Mouse (Mus musculus): ENCODE results near the gene Mei1.
"Not testable (repeated sequence)": the region's sequence is repeated elsewhere in the genome, so short reads cannot be mapped to it uniquely, and the experiment has no call there.

The Mei1 gene

DNA sequence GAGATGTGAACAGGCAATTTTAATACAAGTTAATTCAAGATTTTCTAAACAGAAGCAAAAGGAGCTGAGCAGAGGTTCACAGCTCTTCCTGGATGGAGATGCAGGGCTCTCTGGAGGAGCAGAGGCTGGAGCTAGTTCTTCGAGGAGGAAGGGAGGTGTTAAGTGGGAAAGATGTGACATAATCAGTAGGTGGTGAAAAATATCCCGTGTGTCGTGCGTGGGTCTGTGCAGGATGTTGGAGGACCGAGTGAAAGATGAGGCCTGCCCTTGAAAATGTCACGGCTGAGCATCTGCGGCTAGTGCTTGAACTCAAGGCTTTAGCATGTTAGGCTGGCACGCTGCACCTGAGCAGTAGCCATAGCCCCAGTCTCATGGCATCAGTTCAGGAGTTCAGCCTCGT lies 15.8 kb downstream of the Mei1 start:
- no peak for DNase-seq (ENCODE audit: low read depth)

DNA sequence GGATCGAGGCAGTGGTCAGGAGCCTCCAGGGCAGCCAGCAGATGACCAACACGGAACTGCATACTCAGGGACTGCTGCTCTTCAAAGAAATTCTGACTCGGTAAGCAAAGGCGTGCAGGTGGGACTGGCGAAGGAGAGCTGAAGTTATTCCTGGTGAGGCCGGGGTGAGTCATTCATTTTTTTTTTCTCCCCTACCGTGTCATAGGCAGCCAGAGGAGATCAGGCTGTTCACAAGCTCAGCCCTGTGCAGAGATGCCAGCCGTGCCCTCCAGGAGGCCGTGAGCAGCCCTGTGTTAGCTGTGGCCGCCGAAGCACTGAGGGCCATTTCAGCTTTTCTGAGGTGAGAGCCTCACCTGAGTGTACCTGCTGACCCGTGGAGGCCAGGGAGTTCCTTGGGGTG lies 16.3 kb downstream of the Mei1 start:
- DNase-seq (ENCODE audit: low read depth): no peak

DNA sequence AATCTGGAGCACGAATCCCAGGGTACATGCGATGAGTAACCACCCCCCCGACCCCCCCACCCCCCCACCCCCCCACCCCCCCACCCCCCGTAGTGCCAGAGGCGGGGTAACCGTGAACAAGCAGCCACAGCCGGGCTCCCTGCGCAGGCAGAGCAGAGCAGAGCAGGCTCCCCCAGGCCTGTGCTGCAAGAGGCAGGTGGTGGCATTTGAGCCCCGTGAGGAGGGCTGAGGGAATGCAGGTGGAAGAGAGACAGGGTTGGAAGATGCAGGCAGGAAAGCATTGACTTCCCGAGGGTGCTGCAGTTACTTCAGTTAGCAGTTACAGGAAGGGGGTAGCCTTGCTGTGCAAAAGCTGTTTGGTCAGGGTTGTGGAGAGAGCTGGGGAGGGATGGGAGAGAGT lies 17.5 kb downstream of the Mei1 start:
- no peak for DNase-seq (ENCODE audit: low read depth)

DNA sequence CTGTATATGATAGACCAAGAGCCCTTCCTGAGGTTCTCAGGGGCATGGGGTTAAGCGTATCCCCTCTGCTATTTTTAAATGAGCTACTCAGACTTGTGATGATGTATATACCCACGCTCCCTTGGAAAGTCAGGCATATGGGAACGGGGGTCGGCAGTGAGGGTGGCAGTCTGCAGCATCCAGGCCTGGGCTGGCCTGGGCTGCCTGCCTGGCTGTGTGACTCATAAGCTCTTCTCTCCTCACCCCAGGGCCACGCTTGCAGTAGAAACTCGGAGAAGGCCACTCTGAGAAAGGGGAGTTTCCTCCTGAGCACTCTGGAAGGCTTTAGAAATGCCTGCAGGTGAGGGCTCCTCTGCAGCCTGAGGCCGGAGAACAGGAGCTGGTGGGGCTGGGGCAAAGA lies 21.3 kb downstream of the Mei1 start:
- DNase-seq (ENCODE audit: low read depth): no peak

DNA sequence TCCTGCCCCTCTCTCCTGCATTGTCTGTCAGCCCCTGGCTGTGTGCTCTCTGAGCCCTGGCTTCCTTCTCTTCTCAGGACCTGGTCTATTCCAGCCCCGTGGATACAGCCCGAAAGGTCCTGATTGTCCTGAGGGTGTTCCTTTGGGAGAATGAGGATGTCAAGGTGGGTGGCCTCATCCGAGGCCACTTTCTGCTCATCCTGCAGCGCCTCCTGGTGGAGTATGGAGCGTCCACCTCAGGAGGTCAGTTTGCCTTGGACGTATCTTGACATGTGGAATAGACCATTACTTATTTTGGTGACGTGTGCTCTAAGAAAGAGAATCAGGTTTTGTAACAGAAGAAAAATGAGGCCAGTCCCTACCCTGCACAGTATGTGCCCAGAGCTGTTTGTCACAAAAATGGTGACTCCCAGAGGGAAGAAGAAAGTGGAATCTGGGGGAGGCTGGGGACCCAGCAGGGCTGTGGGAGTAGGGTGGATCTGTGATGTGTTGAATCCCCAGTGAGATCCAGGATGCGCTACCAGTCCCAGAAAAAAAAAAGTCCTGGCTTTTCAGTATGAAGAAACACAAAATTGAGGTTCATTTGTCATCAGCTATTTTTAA lies 37.3 kb downstream of the Mei1 start:
- DNase-seq (ENCODE audit: low read depth): peak; percentile 44

DNA sequence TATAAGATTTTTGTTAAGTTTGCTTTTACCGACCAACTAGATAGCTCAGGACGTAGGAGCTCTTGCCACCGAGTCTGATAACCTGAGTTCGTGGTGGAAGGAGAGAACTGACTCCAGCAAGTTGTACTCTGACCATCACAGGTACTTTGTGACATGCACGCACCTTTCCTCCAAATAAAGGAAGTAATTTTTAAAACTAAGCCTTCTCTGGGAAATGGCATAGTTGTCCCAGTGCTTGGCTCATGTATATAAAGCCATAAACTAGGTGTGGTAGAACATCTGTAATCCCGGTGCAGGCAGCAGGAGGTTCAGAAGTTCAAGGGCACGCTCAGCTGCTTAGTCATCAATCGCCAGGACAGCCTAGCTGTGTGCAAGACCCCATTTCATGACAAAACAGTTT lies 50.7 kb downstream of the Mei1 start:
- DNase-seq (ENCODE audit: low read depth): no peak

- not testable (repeated sequence) for DNase-seq (ENCODE audit: low read depth)
Observed at GRCm38 (mm10) chr15:82126690-82127089, 56.9 kb downstream of the Mei1 start.

DNA sequence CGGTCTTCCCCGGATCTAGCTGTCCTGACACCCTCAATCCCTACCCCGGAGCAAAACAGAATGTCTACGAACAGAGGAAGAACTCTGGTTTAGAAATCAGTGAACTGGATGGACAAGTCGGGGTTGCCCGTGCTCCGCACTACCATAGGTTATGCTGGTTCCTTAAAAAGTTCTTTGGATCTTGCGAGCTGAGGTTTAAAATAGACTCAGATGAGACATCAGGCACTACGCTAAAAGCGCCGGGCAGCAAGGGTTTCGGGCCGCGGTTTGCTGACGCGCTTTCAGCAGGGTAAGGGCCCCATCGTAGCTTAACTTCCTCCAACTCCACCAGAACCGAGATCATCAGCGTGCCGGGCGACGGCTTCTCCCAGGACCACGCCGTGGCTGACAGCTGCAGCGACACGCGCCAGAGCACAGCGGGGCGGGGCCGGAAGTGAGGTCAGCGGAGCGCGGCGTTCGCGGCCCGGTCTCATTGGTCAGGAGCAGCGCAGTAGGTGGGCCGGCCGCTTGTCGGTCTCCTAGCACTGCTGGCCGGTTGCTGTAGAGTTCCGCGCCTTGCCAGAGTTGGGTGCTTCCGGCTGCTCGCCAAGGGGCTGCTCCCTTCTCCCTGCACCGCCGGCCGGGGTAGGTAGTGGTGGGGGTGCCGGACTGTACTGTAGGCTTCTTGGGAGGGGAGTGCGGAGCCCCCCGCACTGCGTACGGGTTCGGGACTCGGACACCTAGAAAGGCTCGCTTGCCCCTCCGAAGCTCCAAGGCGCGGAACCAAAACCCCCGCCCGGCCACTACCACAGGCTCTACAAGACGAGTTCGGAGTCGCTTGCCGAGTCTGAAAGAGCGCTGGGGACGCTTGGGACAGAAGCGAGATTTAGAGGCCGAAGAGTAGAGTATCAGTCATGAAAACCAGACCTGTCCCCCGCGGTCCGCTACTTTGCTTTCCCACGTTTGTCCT lies 57.9 kb downstream of the Mei1 start, which contains the start of gene Ccdc134:
TSS of gene Ccdc134 (plus strand) at position 497 of the 949 bp plus-strand sequence.
- peak; percentile 97 for DNase-seq (ENCODE audit: low read depth)

DNA sequence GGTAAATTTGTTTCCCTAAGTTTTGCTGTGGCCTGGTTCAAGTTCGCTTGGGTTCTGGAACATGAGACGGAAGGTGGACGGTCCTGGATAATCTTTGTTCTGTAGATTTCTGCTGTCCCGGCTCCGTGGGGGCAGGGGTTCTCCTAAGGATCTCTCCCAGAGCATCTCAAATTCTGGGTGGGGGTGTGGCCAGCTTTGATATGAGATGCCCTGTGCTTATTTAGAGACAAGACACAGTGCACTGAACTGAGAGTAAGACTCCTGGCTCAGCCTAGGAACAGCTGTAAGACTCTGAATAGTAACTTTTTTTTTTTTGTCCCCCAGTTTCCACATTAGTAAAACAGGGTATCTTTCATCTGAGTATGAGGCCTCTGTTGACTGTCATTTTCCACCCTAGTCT lies 58.6 kb downstream of the Mei1 start:
- DNase-seq (ENCODE audit: low read depth): no peak

DNA sequence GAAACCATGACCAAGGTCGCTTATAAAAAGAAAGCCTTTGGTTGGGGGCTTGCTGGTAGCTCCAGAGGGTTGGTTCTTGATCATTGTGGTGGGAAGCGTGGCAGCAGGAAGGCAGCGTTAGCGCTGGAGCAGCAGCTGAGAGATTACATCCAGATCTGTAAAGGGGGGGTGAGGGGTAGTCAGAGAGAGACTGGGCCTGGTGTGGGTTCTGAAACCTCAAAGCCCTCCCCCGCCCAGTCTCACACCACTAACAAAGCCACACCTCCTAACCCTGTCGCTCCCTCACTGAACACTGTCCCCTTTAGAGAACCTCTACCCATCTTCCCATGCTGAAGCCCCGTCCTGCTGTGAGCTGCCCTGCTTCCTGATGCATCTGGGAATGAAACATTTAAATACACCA lies 60.8 kb downstream of the Mei1 start:
- peak; percentile 54 for DNase-seq (ENCODE audit: low read depth)

GRCm38 (mm10) chr15:82135372-82135771 lies 65.6 kb downstream of the Mei1 start:
- no peak for DNase-seq (ENCODE audit: low read depth)

DNA sequence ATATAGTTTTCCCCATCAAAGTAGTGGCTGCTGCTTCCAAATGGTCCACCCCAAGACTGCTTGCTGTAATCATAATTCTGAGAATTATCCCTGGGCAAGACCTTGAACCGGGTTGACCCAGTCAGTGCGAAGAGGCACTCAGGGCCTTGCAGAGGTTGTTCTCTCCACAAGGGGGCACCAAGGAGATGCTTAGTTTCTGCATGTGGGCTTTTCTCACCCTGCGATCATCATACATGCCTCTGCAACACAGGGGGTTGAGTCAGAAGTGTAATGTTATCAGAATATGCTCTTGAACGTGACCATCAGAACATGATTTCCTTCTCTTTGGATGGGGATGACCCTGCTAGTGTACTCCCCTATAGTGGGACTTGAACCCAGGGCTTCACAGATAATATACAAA lies 68.8 kb downstream of the Mei1 start:
- DNase-seq (ENCODE audit: low read depth): peak; percentile 89

GRCm38 (mm10) chr15:82139196-82139595 lies 69.4 kb downstream of the Mei1 start:
- DNase-seq (ENCODE audit: low read depth): peak; percentile 70

- DNase-seq (ENCODE audit: low read depth): peak; percentile 50
Observed at GRCm38 (mm10) chr15:82140355-82140754, 70.6 kb downstream of the Mei1 start.

DNA sequence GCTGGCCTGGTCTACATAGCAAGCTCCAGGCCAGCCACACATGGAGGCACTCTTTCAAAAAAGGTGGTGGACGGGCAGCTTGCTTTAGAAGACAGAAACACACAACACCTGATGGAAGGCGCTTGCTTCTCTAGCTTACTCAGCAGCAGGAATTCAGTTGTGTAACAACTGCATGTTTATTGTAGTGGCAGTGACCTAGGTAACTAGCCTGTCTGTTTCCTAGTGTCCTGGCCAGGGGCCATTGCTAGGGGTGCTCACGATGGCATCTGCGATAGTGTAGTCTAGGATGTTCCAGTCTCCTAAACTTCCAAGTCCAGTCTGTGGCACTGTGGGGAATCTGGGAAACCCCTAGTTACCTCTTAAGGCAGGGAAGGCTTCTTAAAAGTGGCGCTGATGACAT lies 74.4 kb downstream of the Mei1 start:
- no peak for DNase-seq (ENCODE audit: low read depth)

- DNase-seq (ENCODE audit: low read depth): no peak
Observed at GRCm38 (mm10) chr15:82145408-82145807, 75.6 kb downstream of the Mei1 start.

GRCm38 (mm10) chr15:82145851-82146769 lies 76.3 kb downstream of the Mei1 start:
- peak; percentile 75 for DNase-seq (ENCODE audit: low read depth)

GRCm38 (mm10) chr15:82146770-82147610 lies 77.2 kb downstream of the Mei1 start, which contains the start of gene Srebf2:
Gene Srebf2, plus strand, starts transcription at chr15:82147181.
- peak; percentile 100 for DNase-seq (ENCODE audit: low read depth)

DNA sequence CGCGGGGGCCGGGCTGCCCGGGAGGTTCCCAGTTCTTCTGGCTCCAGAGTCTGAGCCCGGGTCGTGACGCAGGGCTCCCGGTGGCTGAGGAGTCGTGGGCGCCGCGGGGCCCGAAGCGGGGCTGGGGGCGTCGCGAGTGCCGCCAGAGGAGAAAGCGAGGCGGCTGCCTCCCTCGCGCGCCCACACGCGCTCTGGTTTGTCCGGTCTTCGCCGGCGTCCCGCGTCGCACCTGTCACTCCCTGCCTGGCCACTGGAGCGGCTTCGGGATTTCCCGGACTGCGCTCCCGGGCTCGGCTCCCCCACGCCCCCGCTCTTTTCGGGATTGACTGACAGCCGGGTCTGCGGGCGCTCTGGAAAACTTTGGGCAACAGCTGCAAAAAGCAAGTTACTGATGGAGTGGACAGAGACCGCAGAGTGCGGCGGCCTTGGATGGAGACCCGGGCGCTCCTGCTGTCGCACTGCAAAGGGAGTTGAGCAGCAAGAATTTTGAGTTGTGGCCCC lies 77.9 kb downstream of the Mei1 start:
- DNase-seq (ENCODE audit: low read depth): peak; percentile 70

GRCm38 (mm10) chr15:82148510-82148911 lies 78.7 kb downstream of the Mei1 start:
- DNase-seq (ENCODE audit: low read depth): peak; percentile 77

- no peak for DNase-seq (ENCODE audit: low read depth)
Observed at GRCm38 (mm10) chr15:82150042-82150441, 80.2 kb downstream of the Mei1 start.
